Mouse (Mus musculus) myocyte (in vitro differentiated cells): ENCODE results near the gene Ahcyl1. TPM values are rescaled to one million over a fixed set of nuclear protein-coding genes. Genes with fewer than 3 reads are reported as not detected.

Source experiments
- H3K27me3 ChIP-seq: one replicate; pipeline ENCODE4 v1.6.1; 2011; ENCODE audit not compliant: control insufficient read depth, insufficient read depth, insufficient read length
- H3K36me3 ChIP-seq: one replicate; pipeline ENCODE4 v1.6.1; 2011; ENCODE audit not compliant: control insufficient read depth, insufficient read depth
- H3K4me2 ChIP-seq: one replicate; pipeline ENCODE4 v1.6.1; 2011; ENCODE audit warnings: low read depth, control low read depth
- H3K4me3 ChIP-seq: one replicate; pipeline ENCODE4 v1.5.1; 2011; ENCODE audit warnings: mild to moderate bottlenecking, control low read depth, moderate library complexity
- H3K79me2 ChIP-seq: one replicate; pipeline ENCODE4 v1.6.1; 2011; ENCODE audit not compliant: control insufficient read depth, insufficient read depth
- H3ac ChIP-seq: one replicate; pipeline ENCODE4 v1.6.1; 2011; ENCODE audit not compliant: control insufficient read depth, insufficient read length
- CEBPB ChIP-seq: IDR thresholded peaks from 2 replicates; pipeline ENCODE4 v1.6.1; 2011; ENCODE audit warnings: mild to moderate bottlenecking, moderate library complexity; ENCODE audit not compliant: poor library complexity, insufficient read depth, severe bottlenecking
- E2F4 ChIP-seq: IDR thresholded peaks from one replicate; pipeline ENCODE4 v1.6.1; 2011; ENCODE audit warnings: mild to moderate bottlenecking, control low read depth, moderate library complexity; ENCODE audit not compliant: insufficient read depth
- MAX ChIP-seq: IDR thresholded peaks from one replicate; pipeline ENCODE4 v1.6.1; 2011; ENCODE audit warnings: low read depth, mild to moderate bottlenecking, control low read depth
- MYOD1 ChIP-seq, 3 experiments: IDR thresholded peaks; one replicate each; pipeline ENCODE4 v1.6.1; 2011; ENCODE audit warnings: control low read depth in 2 of 3, low read depth in 2 of 3, mild to moderate bottlenecking in 2 of 3, moderate library complexity in 1 of 3; ENCODE audit not compliant: insufficient read length in 2 of 3, control insufficient read depth in 1 of 3
- MYOG ChIP-seq, 3 experiments: IDR thresholded peaks; one replicate each; pipeline ENCODE4 v1.6.1; 2011; ENCODE audit warnings: control low read depth in 2 of 3, low read depth in 2 of 3, mild to moderate bottlenecking in 2 of 3; ENCODE audit not compliant: insufficient read length in 2 of 3, control insufficient read depth in 1 of 3, insufficient read depth in 1 of 3
- POLR2A ChIP-seq: IDR thresholded peaks from one replicate; pipeline ENCODE4 v1.6.1; 2011; ENCODE audit warnings: low read depth, mild to moderate bottlenecking, control low read depth, moderate library complexity; ENCODE audit not compliant: insufficient read length
- POLR2AphosphoS2 ChIP-seq: IDR thresholded peaks from one replicate; pipeline ENCODE4 v1.6.1; 2011; ENCODE audit warnings: low read depth, control low read depth; ENCODE audit not compliant: insufficient read length
- REST ChIP-seq: IDR thresholded peaks from one replicate; pipeline ENCODE4 v1.6.1; 2011; ENCODE audit warnings: mild to moderate bottlenecking, control low read depth, moderate library complexity; ENCODE audit not compliant: insufficient read depth, insufficient read length
- SRF ChIP-seq: IDR thresholded peaks from one replicate; pipeline ENCODE4 v1.6.1; 2011; ENCODE audit warnings: low read depth; ENCODE audit not compliant: control insufficient read depth, insufficient read length
- TCF12 ChIP-seq: IDR thresholded peaks from one replicate; pipeline ENCODE4 v1.6.1; 2011; ENCODE audit warnings: mild to moderate bottlenecking, control low read depth; ENCODE audit not compliant: poor library complexity, insufficient read depth, severe bottlenecking
- TCF3 ChIP-seq: IDR thresholded peaks from one replicate; pipeline ENCODE4 v1.6.1; 2011; ENCODE audit warnings: low read depth, control low read depth; ENCODE audit not compliant: insufficient read length
- USF1 ChIP-seq: IDR thresholded peaks from one replicate; pipeline ENCODE4 v1.6.1; 2011; ENCODE audit warnings: low read depth, mild to moderate bottlenecking, control low read depth, moderate library complexity
- polyA plus RNA-seq: library from polyadenylated mRNA; unstranded; fragments of >200 nt; fragmentation: generic; extraction: Trizol; gene quantifications from one replicate; pipeline ENCODE4 v1.2.1, GENCODE M21; 2012; ENCODE audit warnings: missing spikeins

Ahcyl1 gene
- polyA plus RNA-seq, 1 experiment: 51.0 TPM

DNA sequence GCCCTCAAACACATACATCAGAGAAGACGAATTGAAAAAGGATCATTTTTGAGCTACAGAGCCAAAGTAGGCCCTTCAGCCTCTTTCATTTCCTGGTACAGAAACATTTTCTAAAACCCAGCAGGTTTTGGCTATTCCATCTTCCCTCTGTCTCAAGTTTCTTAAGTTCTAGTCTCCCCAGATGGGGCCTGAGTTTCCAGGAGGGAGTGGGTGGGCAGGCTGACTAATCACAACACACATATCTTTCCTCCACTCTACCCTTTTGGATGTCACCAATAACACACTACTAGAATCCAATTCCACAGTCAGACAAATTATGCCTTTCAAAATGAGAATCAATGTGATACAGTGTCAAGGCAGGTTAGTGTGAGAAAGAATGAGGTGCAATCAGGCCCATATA, 12.8 kb downstream of the Ahcyl1 start:
- Histone ChIP-seq H3ac (no peak overlapping the region), H3K4me2 (peak overlapping the region; percentile 8), H3K4me3 (no peak overlapping the region), H3K36me3 (no peaks in the 10 kb centered on the region), H3K27me3 (no peaks in the 10 kb centered on the region), H3K79me2 (peaks cover 98% of the 10 kb centered on the region)
- TF ChIP-seq USF1: no peak
- TF ChIP-seq TCF12: no peak
- no peak for TF ChIP-seq MYOD1 (IDR thresholded peaks at IDR 0.05; ENCODE audit: control insufficient read depth in 1 of 3, insufficient read length in 2 of 3, low read depth in 2 of 3)
- no peak for TF ChIP-seq CEBPB
- no peak for TF ChIP-seq TCF3
- no peak for TF ChIP-seq POLR2AphosphoS2
- TF ChIP-seq SRF: no peak
- TF ChIP-seq MAX: no peak
- no peak for TF ChIP-seq MYOG (IDR thresholded peaks at IDR 0.05; ENCODE audit: control insufficient read depth in 1 of 3, insufficient read depth in 1 of 3, insufficient read length in 2 of 3, low read depth in 2 of 3)

DNA sequence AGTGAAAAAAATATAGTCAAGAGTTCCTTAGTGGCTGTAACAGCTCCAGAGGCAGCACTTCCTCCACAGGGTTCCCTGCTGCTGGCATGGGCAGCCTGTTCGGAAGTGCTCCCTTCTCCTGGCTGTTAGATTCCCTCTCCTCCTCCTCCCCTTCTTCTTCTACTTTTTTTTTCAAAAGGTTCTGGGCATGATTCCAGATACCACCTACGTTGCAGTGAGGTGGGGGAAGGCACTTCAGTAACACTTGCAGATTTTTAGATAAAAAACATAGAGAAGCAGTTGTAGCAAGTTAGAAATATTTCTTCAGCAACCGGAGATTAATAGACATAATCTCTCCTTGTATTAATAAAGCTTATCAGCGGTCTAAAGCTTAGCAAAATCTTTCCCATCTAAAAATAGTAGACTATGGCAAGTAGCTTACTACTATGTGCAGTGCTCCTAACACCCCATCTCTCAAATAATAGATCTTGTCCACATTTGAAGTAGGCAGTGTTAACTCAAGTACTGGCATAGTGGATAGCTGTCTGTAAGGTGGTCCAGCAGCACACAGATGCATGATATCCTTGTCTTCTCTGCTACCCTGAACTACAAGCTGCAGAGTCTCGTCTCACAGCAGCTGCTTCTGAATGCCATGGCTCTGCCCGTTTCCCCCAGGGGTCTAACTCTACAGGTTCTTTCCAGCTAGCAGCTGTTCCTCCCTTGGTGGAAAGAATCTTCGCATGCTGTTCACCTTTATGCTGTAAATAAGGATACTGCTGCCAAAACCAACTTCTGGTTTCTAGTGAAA, 15.4 kb downstream of the Ahcyl1 start:
- Histone ChIP-seq H3K36me3 (peaks cover 16% of the 10 kb centered on the region), H3K27me3 (no peaks in the 10 kb centered on the region), H3K4me2 (peak overlapping the region; percentile 37), H3K79me2 (peaks cover 90% of the 10 kb centered on the region), H3K4me3 (no peak overlapping the region), H3ac (no peak overlapping the region)
- TF ChIP-seq SRF (no peak), TCF12 (peak; percentile 14), REST (peak; percentile 14), MYOD1 (IDR thresholded peaks at IDR 0.05; ENCODE audit: control insufficient read depth in 1 of 3, insufficient read length in 2 of 3, low read depth in 2 of 3) (peak in 2 of 3 experiments; percentile 69 to 85), POLR2A (no peak), MYOG (IDR thresholded peaks at IDR 0.05; ENCODE audit: control insufficient read depth in 1 of 3, insufficient read depth in 1 of 3, insufficient read length in 2 of 3, low read depth in 2 of 3) (peak; percentile 12 to 69 (median 19))

DNA sequence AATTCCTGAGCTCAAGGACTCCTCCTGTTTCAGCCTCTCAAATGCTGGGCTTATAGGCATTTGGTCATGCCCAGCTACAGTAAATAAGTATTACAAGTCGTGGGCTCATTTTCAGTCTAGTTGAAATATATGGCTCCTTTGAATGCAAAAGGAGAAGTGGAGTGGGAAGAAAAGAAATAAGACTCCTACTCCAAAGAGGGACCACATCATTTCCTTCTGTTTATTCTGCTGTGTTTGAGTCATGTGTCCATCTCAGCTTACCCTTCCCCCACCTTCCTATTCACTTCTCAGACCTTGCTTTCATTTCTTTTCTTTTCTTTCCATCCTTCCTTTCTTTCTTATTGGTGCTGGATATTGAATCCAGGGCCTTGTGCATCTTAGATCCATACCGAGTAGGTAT, 24.9 kb downstream of the Ahcyl1 start:
- TF ChIP-seq MYOG (IDR thresholded peaks at IDR 0.05; ENCODE audit: control insufficient read depth in 1 of 3, insufficient read depth in 1 of 3, insufficient read length in 2 of 3, low read depth in 2 of 3) (no peak), POLR2AphosphoS2 (no peak), MAX (no peak), E2F4 (no peak), POLR2A (no peak), TCF3 (no peak)
- Histone ChIP-seq H3K4me3 (no peak overlapping the region), H3ac (no peak overlapping the region), H3K36me3 (peaks cover 94% of the 10 kb centered on the region), H3K27me3 (no peaks in the 10 kb centered on the region), H3K79me2 (no peaks in the 10 kb centered on the region), H3K4me2 (no peak overlapping the region)

DNA sequence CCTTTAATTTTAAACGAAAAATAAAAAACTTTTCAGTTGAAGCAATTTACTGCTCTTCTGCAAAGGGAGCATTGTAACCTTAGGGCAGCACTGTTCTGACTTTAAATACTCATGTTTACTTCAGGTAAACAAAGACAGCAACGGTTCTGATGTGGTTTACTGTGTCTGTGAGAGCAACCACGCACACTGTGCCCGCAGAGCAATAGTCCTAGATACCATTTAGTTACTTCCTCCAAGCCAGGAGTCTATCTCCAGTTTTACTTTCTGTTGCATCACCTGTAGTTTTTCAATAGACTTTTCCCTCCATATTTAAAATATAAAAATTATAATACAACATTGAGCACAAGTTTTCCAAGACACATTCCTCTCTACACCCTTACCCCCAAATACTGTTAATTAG, 25.9 kb downstream of the Ahcyl1 start:
- Histone ChIP-seq H3ac (no peak overlapping the region), H3K27me3 (no peaks in the 10 kb centered on the region), H3K4me2 (no peak overlapping the region), H3K4me3 (no peak overlapping the region), H3K79me2 (no peaks in the 10 kb centered on the region), H3K36me3 (peaks cover 94% of the 10 kb centered on the region)
- no peak for TF ChIP-seq MYOG (IDR thresholded peaks at IDR 0.05; ENCODE audit: control insufficient read depth in 1 of 3, insufficient read depth in 1 of 3, insufficient read length in 2 of 3, low read depth in 2 of 3)
- TF ChIP-seq CEBPB: no peak
- TF ChIP-seq MAX: no peak
- TF ChIP-seq SRF: no peak
- TF ChIP-seq REST: no peak
- no peak for TF ChIP-seq TCF3
- no peak for TF ChIP-seq E2F4
- no peak for TF ChIP-seq POLR2AphosphoS2
- TF ChIP-seq USF1: no peak
- TF ChIP-seq POLR2A: no peak
- TF ChIP-seq MYOD1 (IDR thresholded peaks at IDR 0.05; ENCODE audit: control insufficient read depth in 1 of 3, insufficient read length in 2 of 3, low read depth in 2 of 3): no peak
- no peak for TF ChIP-seq TCF12

DNA sequence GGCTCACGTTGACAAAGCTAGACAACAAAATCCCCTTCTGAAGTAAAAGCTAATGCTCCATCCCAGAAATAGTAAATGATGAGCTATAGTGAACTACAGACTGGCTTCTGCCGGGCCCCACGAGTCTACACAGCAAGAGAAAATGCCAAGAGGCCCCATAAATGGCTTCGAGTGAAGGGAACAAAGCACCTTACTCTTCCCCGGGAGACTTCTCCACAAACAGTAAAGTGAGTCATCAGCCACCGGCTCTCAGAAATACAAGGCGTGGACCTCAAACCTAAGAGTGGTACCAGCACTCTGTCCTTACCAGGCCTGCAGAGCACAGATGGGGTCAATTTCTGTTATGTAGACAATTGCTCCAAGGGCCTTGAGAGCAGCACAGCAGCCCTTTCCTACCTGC, 27.6 kb downstream of the Ahcyl1 start:
- H3ac ChIP-seq: no peak overlapping the region
- no peak for TF ChIP-seq POLR2AphosphoS2
- TF ChIP-seq TCF3: no peak
- no peak for TF ChIP-seq E2F4
- no peak for TF ChIP-seq REST
- TF ChIP-seq TCF12: no peak
- no peak for TF ChIP-seq CEBPB
- no peak for TF ChIP-seq SRF
- TF ChIP-seq MAX: no peak
- no peak overlapping the region for H3K4me3 ChIP-seq
- no peak overlapping the region for H3K4me2 ChIP-seq
- no peaks in the 10 kb centered on the region for H3K27me3 ChIP-seq
- no peaks in the 10 kb centered on the region for H3K79me2 ChIP-seq
- H3K36me3 ChIP-seq: peaks cover 94% of the 10 kb centered on the region
